Mouse (Mus musculus) brain, embryonic 14.5 days (tissue): Measurements from ENCODE around the gene Glud1.

Experiments
- CTCF ChIP-seq: fragments of 200-500 bp; IDR thresholded peaks from 2 replicates; pipeline ENCODE4 v1.5.1; 2012; ENCODE audit warnings: inconsistent platforms, mild to moderate bottlenecking, moderate library complexity, borderline replicate concordance; ENCODE audit not compliant: insufficient read depth, insufficient read length; ENCODE audit errors: extremely low read depth
- POLR2A ChIP-seq: fragments of 200-500 bp; IDR thresholded peaks from 2 replicates; pipeline ENCODE4 v1.6.1; 2012; ENCODE audit warnings: mild to moderate bottlenecking, inconsistent platforms, borderline replicate concordance; ENCODE audit not compliant: poor library complexity, insufficient read depth, insufficient read length, severe bottlenecking; ENCODE audit errors: extremely low read depth

DNA sequence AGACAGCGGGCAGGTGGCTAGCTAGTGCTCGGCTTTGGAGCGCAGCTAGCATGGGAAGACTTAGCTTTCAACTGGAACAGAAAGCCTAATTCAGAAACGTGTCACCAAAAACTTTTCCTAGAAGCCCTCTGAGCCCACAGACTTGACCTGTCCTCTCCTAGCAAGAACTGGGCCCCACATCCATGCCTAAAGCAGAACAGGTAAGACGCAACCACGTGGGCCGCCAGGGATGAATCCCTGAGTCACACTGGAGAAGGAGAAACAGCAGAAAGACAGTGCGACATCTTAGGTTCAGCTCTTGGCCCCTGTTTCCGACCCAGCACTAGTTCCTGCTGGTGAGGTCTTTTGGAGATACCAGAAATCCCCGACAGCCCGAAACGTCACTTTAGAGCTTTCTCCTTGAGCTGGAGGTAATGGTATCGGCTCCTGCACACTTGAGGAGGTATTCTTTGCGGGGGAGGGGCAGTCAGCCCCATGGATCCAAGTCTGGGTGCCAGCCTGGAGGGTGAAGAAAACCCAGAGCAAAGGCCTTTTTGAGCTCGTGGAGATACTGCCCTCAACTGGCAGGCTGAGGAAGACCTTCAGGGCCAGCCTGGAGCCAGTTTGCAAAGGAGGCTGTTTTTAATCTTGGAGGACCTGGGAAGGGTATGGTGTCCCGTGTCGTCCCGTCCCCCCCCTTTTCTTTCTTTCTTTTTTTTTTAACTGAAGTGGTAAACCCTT, 52.4 kb downstream of the Glud1 start:
- peak; percentile 79 for TF ChIP-seq CTCF
- no peak for TF ChIP-seq POLR2A
